Mouse (Mus musculus) bone marrow macrophage, adult 2 months (primary cell): Measurements from ENCODE around the gene Pax7.

Experiments used
- CTCF ChIP-seq: IDR thresholded peaks from 2 replicates; pipeline ENCODE4 v1.5.1; 2012; ENCODE audit warnings: low read depth, mild to moderate bottlenecking, low read length, moderate library complexity
- POLR2A ChIP-seq: IDR thresholded peaks from 2 replicates; pipeline ENCODE4 v1.6.1; 2012; ENCODE audit warnings: mild to moderate bottlenecking, low read depth, low read length, borderline replicate concordance

GRCm38 (mm10) chr4:139693315-139693714 is 140.0 kb downstream of the Pax7 start:
- TF ChIP-seq POLR2A (no peak), CTCF (no peak)
